Mouse (Mus musculus) kidney, adult 11 months (tissue): ENCODE data around the gene Ociad1.

Experiments
- DNase-seq: peaks from one replicate; pipeline ENCODE4 v3.0.0; 2022

Gene Ociad1

GRCm38 (mm10) chr5:73292502-73293457 is at the start of gene Ociad1:
Gene Ociad1, plus strand, starts transcription at chr5:73292784.
- DNase-seq: peak; percentile 95

GRCm38 (mm10) chr5:73244403-73244802 is 48.2 kb upstream of the Ociad1 start:
- DNase-seq: no peak

GRCm38 (mm10) chr5:73246414-73246813 is 46.2 kb upstream of the Ociad1 start:
- no peak for DNase-seq

- no peak for DNase-seq
Observed at GRCm38 (mm10) chr5:73248211-73248610, 44.4 kb upstream of the Ociad1 start.

- DNase-seq: no peak
Observed at GRCm38 (mm10) chr5:73249341-73249740, 43.2 kb upstream of the Ociad1 start.

- no peak for DNase-seq
Observed at GRCm38 (mm10) chr5:73252739-73253138, 39.8 kb upstream of the Ociad1 start.

- DNase-seq: peak; percentile 19
Observed at GRCm38 (mm10) chr5:73254660-73255059, 37.9 kb upstream of the Ociad1 start.

GRCm38 (mm10) chr5:73255321-73256251 is 37.0 kb upstream of the Ociad1 start:
- DNase-seq: peak; percentile 46

- DNase-seq: peak; percentile 98
Observed at GRCm38 (mm10) chr5:73256352-73257065, 36.1 kb upstream of the Ociad1 start, which contains the start of gene Fryl. Gene Fryl, minus strand, starts transcription at chr5:73256619.

GRCm38 (mm10) chr5:73257096-73257495 is 35.5 kb upstream of the Ociad1 start:
- DNase-seq: no peak

- no peak for DNase-seq
Observed at GRCm38 (mm10) chr5:73257723-73258122, 34.9 kb upstream of the Ociad1 start.

- DNase-seq: no peak
Observed at GRCm38 (mm10) chr5:73264122-73264521, 28.5 kb upstream of the Ociad1 start.

GRCm38 (mm10) chr5:73265460-73265859 is 27.1 kb upstream of the Ociad1 start:
- DNase-seq: no peak

- no peak for DNase-seq
Observed at GRCm38 (mm10) chr5:73268636-73269213, 23.9 kb upstream of the Ociad1 start.

GRCm38 (mm10) chr5:73270612-73271011 is 22.0 kb upstream of the Ociad1 start:
- DNase-seq: no peak

- DNase-seq: no peak
Observed at GRCm38 (mm10) chr5:73273171-73273570, 19.4 kb upstream of the Ociad1 start.

GRCm38 (mm10) chr5:73274941-73275340 is 17.6 kb upstream of the Ociad1 start:
- no peak for DNase-seq

- no peak for DNase-seq
Observed at GRCm38 (mm10) chr5:73279190-73279589, 13.4 kb upstream of the Ociad1 start.

GRCm38 (mm10) chr5:73279732-73280566 is 12.6 kb upstream of the Ociad1 start:
- DNase-seq: no peak

- DNase-seq: no peak
Observed at GRCm38 (mm10) chr5:73280567-73280850, 12.1 kb upstream of the Ociad1 start.

- no peak for DNase-seq
Observed at GRCm38 (mm10) chr5:73284046-73284445, 8.5 kb upstream of the Ociad1 start.
